Mouse (Mus musculus) hindbrain, embryonic 16.5 days (tissue): ENCODE results near the gene Arsb. TPM values are rescaled to one million over a fixed set of nuclear protein-coding genes. Genes with fewer than 3 reads are reported as not detected.
"Not testable (repeated sequence)": the region's sequence is repeated elsewhere in the genome, so short reads cannot be mapped to it uniquely, and the experiment has no call there.

Experiments used
- ATAC-seq: fragments of 200-750 bp; cut with Nextera tagmentation; 2 replicates; pipeline ENCODE4 v1.8.0; 2017; ENCODE audit warnings: moderate TSS enrichment, moderate library complexity
- H3K27ac ChIP-seq: fragments of 300-500 bp; sonication (generic); 2 replicates; pipeline ENCODE4 v1.5.1; 2014; ENCODE audit warnings: low read depth, mild to moderate bottlenecking, control low read depth, low read length, moderate library complexity
- H3K27me3 ChIP-seq: fragments of 300-500 bp; sonication (generic); replicated peaks from 2 replicates; pipeline ENCODE4 v1.6.1; 2014; ENCODE audit warnings: low read length; ENCODE audit not compliant: control insufficient read depth, insufficient read depth
- H3K36me3 ChIP-seq: fragments of 300-500 bp; sonication (generic); 2 replicates; pipeline ENCODE4 v1.6.1; 2014; ENCODE audit warnings: mild to moderate bottlenecking, low read length, moderate library complexity, mixed read lengths; ENCODE audit not compliant: control insufficient read depth, insufficient read depth
- H3K4me1 ChIP-seq: fragments of 300-500 bp; sonication (generic); 2 replicates; pipeline ENCODE4 v1.6.1; 2014; ENCODE audit warnings: low read depth, low read length; ENCODE audit not compliant: control insufficient read depth, insufficient read depth
- H3K4me2 ChIP-seq: fragments of 300-500 bp; sonication (generic); 2 replicates; pipeline ENCODE4 v1.6.1; 2014; ENCODE audit warnings: mild to moderate bottlenecking, low read length, control low read depth, moderate library complexity
- H3K4me3 ChIP-seq: fragments of 300-500 bp; sonication (generic); 2 replicates; pipeline ENCODE4 v1.5.1; 2014; ENCODE audit warnings: mild to moderate bottlenecking, low read length, control low read depth, moderate library complexity
- H3K9ac ChIP-seq: fragments of 300-500 bp; sonication (generic); 2 replicates; pipeline ENCODE4 v1.6.1; 2014; ENCODE audit warnings: low read depth, mild to moderate bottlenecking, control low read depth, low read length, moderate library complexity
- H3K9me3 ChIP-seq: fragments of 300-500 bp; sonication (generic); 2 replicates; pipeline ENCODE4 v1.6.1; 2014; ENCODE audit warnings: mild to moderate bottlenecking, low read length, moderate library complexity; ENCODE audit not compliant: control insufficient read depth
- WGBS: fragments of 180-500 bp; shearing (Covaris S2); extraction: QIAGEN DNeasy Blood & Tissue Kit; methylation state at CpG from one replicate; pipeline ENCODE4 v1.1.7; 2014; 5-methylcytosine and 5-hydroxymethylcytosine counted together
- polyA plus RNA-seq: library from polyadenylated mRNA; unstranded; fragments of >200 nt; fragmentation: Nextera tagmentation; extraction: Ambion mirVana; gene quantifications from 2 replicates; pipeline ENCODE4 v1.2.1, GENCODE M21; 2015

The Arsb gene
- polyA plus RNA-seq, 1 experiment from 2014 or later, result 12.1 TPM

- ATAC-seq, result no peak
- no peak overlapping the region for H3K4me2 ChIP-seq
- no peak overlapping the region for H3K27ac ChIP-seq
- no peak overlapping the region for H3K9ac ChIP-seq
- H3K9me3 ChIP-seq, result no peaks in the 10 kb centered on the region
- no peaks in the 10 kb centered on the region for H3K36me3 ChIP-seq
- H3K4me3 ChIP-seq, result no peak overlapping the region
- no peaks in the 10 kb centered on the region for H3K4me1 ChIP-seq
- WGBS, result 80% methylated on average over 5 of the region's 5 CpGs
- H3K27me3 ChIP-seq, result no peaks in the 10 kb centered on the region
Measured at GRCm38 (mm10) chr13:93975668-93976067, 204.2 kb downstream of the Arsb start.

DNA sequence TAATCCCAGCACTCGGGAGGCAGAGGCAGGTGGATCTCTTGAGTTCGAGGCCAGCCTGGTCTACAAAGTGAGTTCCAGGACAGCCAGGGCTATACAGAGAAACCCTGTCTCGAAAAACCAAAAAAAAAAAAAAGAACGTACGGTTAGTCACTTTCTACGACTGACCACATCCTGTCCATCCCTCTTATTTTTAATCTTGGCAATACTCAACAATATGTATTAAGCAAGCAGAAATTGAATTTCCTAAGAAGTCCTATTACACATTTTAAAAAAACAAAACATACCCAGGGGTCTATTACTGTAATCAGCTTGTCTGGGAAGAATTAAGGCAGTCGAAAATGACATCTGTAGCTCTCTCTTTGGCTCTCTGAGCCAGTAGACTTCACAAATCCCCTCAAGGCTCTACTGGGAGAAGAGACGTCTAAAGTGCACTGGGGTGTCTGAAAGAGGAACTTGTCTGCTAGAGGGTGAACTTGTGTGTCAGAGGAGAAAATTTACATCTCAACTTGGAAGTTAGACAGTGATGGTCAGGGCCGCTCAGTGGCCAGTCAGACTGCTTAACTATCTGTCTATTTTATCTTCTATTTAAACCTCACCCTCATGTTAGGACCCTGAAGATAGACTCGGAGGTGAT is 205.6 kb downstream of the Arsb start:
- 88% methylated on average over 10 of the region's 10 CpGs for WGBS
- H3K4me2 ChIP-seq, result no peak overlapping the region
- H3K4me3 ChIP-seq, result no peak overlapping the region
- H3K27ac ChIP-seq, result no peak overlapping the region
- H3K27me3 ChIP-seq, result no peaks in the 10 kb centered on the region
- no peaks in the 10 kb centered on the region for H3K4me1 ChIP-seq
- ATAC-seq, result no peak
- no peaks in the 10 kb centered on the region for H3K9me3 ChIP-seq
- no peaks in the 10 kb centered on the region for H3K36me3 ChIP-seq
- no peak overlapping the region for H3K9ac ChIP-seq

DNA sequence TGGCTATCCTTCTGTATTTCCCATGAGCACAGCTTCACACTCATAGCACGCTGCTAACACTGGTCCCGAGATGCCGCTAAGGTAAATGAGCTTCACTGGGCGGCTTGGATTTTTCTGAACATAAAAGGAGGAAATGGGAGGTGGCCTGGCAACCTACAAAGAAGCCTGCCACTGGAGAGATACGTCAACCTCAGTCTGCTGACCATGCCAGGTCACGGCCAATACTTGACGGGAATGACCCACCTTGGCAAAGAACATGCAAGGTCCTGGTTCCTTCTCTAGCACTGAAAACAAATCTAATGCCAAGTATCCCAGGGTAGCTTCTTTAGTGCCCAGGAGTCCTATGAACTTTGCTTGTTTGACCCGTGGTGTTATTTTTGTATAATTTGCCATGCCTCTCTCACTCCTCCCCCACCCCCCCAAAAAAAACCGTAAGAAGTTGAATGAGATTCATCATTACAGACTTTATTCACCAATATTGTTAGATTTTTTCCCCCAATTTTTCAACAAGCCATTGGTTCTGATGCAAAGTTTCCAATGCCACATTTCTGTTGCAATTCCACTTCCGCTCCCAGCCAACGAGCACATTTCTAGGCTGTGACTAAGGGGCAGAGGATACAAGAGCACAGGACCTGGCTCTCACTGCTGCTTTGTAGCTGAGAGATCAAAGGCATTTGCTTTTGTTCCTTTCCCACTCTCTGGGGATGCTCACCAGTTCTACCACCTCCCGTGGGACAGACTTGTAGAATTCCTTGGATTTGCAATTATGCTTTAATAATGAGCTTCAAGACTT is 207.5 kb downstream of the Arsb start:
- ATAC-seq, result no peak
- 74% methylated on average over 12 of the region's 12 CpGs for whole genome bisulfite sequencing

GRCm38 (mm10) chr13:93979754-93980153 is 208.3 kb downstream of the Arsb start:
- Histone ChIP-seq H3K4me3 (no peak overlapping the region), H3K36me3 (no peaks in the 10 kb centered on the region), H3K4me2 (no peak overlapping the region), H3K27ac (no peak overlapping the region), H3K9me3 (no peaks in the 10 kb centered on the region), H3K4me1 (no peaks in the 10 kb centered on the region), H3K27me3 (no peaks in the 10 kb centered on the region), H3K9ac (no peak overlapping the region)
- ATAC-seq, result no peak
- WGBS, result 77% methylated on average over 1 of the region's 1 CpGs

More for the DNA sequence above, 207.5 kb downstream of the Arsb start:
- H3K27ac ChIP-seq, result no peak overlapping the region
- H3K9me3 ChIP-seq, result no peaks in the 10 kb centered on the region
- H3K4me2 ChIP-seq, result no peak overlapping the region
- H3K36me3 ChIP-seq, result no peaks in the 10 kb centered on the region
- no peak overlapping the region for H3K4me3 ChIP-seq
- H3K9ac ChIP-seq, result no peak overlapping the region
- H3K4me1 ChIP-seq, result no peaks in the 10 kb centered on the region
- no peaks in the 10 kb centered on the region for H3K27me3 ChIP-seq

GRCm38 (mm10) chr13:93984521-93984920 is 213.1 kb downstream of the Arsb start:
- no peaks in the 10 kb centered on the region for H3K4me1 ChIP-seq
- H3K36me3 ChIP-seq, result no peaks in the 10 kb centered on the region
- H3K9me3 ChIP-seq, result no peaks in the 10 kb centered on the region
- H3K4me3 ChIP-seq, result no peak overlapping the region
- H3K27me3 ChIP-seq, result no peaks in the 10 kb centered on the region
- no peak overlapping the region for H3K4me2 ChIP-seq
- 63% methylated on average over 2 of the region's 2 CpGs for WGBS
- H3K9ac ChIP-seq, result no peak overlapping the region
- H3K27ac ChIP-seq, result no peak overlapping the region
- ATAC-seq, result no peak

GRCm38 (mm10) chr13:93985181-93985580 is 213.8 kb downstream of the Arsb start:
- Histone ChIP-seq H3K4me2 (no peak overlapping the region), H3K4me3 (no peak overlapping the region), H3K9ac (no peak overlapping the region), H3K27me3 (no peaks in the 10 kb centered on the region), H3K4me1 (no peaks in the 10 kb centered on the region), H3K27ac (no peak overlapping the region), H3K36me3 (no peaks in the 10 kb centered on the region), H3K9me3 (no peaks in the 10 kb centered on the region)
- 70% methylated on average over 7 of the region's 7 CpGs for WGBS
- no peak for ATAC-seq

- H3K4me1 ChIP-seq, H3K4me3 ChIP-seq, H3K9me3 ChIP-seq, H3K4me2 ChIP-seq, H3K27me3 ChIP-seq, ATAC-seq, H3K27ac ChIP-seq, H3K9ac ChIP-seq, H3K36me3 ChIP-seq: not testable (repeated sequence)
- WGBS, result 89% methylated on average over 8 of the region's 8 CpGs
Measured at GRCm38 (mm10) chr13:93985750-93986149, 214.3 kb downstream of the Arsb start.

GRCm38 (mm10) chr13:93987611-93988010 is 216.2 kb downstream of the Arsb start:
- WGBS, result 70% methylated on average over 7 of the region's 7 CpGs
- no peak for ATAC-seq
- no peak overlapping the region for H3K9ac ChIP-seq

GRCm38 (mm10) chr13:93989208-93989607 is 217.8 kb downstream of the Arsb start:
- ATAC-seq, result no peak
- H3K27me3 ChIP-seq, result no peaks in the 10 kb centered on the region

More at GRCm38 (mm10) chr13:93987611-93988010, 216.2 kb downstream of the Arsb start:
- no peak overlapping the region for H3K4me3 ChIP-seq
- no peaks in the 10 kb centered on the region for H3K36me3 ChIP-seq
- H3K27ac ChIP-seq, result no peak overlapping the region
- H3K4me2 ChIP-seq, result no peak overlapping the region
- H3K4me1 ChIP-seq, result no peaks in the 10 kb centered on the region
- no peaks in the 10 kb centered on the region for H3K27me3 ChIP-seq
- H3K9me3 ChIP-seq, result peaks cover 4% of the 10 kb centered on the region; the same call in 1 of the 2 replicates

More at GRCm38 (mm10) chr13:93989208-93989607, 217.8 kb downstream of the Arsb start:
- Histone ChIP-seq H3K9me3 (peaks cover 4% of the 10 kb centered on the region; the same call in 1 of the 2 replicates), H3K9ac (no peak overlapping the region), H3K36me3 (no peaks in the 10 kb centered on the region), H3K4me2 (no peak overlapping the region), H3K27ac (no peak overlapping the region), H3K4me1 (no peaks in the 10 kb centered on the region), H3K4me3 (no peak overlapping the region)
- 73% methylated on average over 4 of the region's 4 CpGs for WGBS
